Mouse (Mus musculus) MEL (cell line): ENCODE results near the gene Zscan2. TPM values are rescaled to one million over a fixed set of nuclear protein-coding genes. Genes with fewer than 3 reads are reported as not detected.

Source experiments
- DNase-seq: peaks from one replicate; pipeline ENCODE4 v3.0.0; 2011; ENCODE audit warnings: low read depth, low spot score
- H3K27ac ChIP-seq: 2 replicates; pipeline ENCODE4 v1.5.1; 2012; ENCODE audit warnings: low read depth, mild to moderate bottlenecking, control low read depth, low read length, moderate library complexity; ENCODE audit not compliant: control insufficient read depth
- H3K27me3 ChIP-seq, 2 experiments: fragments of 150-350 bp in 1 of 2; sonication (generic) in 1 of 2; 2 replicates each; pipeline ENCODE4 v1.6.1; 2012; ENCODE audit warnings: low read length in 2 of 2, mild to moderate bottlenecking in 2 of 2, improper control_type of control experiment in 1 of 2, moderate library complexity in 1 of 2; ENCODE audit not compliant: insufficient read depth in 2 of 2, control insufficient read depth in 1 of 2
- H3K36me3 ChIP-seq, 2 experiments: 2 replicates each; pipeline ENCODE4 v1.6.1; 2012 to 2014; ENCODE audit warnings: low read length in 2 of 2, improper control_type of control experiment in 1 of 2, inconsistent platforms in 1 of 2, mild to moderate bottlenecking in 1 of 2; ENCODE audit not compliant: insufficient read depth in 2 of 2, control insufficient read depth in 1 of 2
- H3K4me1 ChIP-seq, 2 experiments: fragments of 150-350 bp in 1 of 2; sonication (generic) in 1 of 2; 2 replicates each; pipeline ENCODE4 v1.6.1; 2012; ENCODE audit warnings: low read length in 2 of 2, improper control_type of control experiment in 1 of 2, mild to moderate bottlenecking in 1 of 2; ENCODE audit not compliant: insufficient read depth in 2 of 2, control insufficient read depth in 1 of 2
- H3K4me3 ChIP-seq, 2 experiments: fragments of 150-350 bp in 1 of 2; sonication (generic) in 1 of 2; 2 replicates each; pipeline ENCODE4 v1.5.1; 2012; ENCODE audit warnings: low read depth in 2 of 2, low read length in 2 of 2, mild to moderate bottlenecking in 2 of 2, moderate library complexity in 2 of 2, control low read depth in 1 of 2, improper control_type of control experiment in 1 of 2; ENCODE audit not compliant: control insufficient read depth in 1 of 2, insufficient read depth in 1 of 2
- H3K79me2 ChIP-seq: 2 replicates; pipeline ENCODE4 v1.6.1; 2012; ENCODE audit warnings: mild to moderate bottlenecking, low read length, moderate library complexity; ENCODE audit not compliant: control insufficient read depth, poor library complexity, insufficient read depth
- H3K9ac ChIP-seq: 2 replicates; pipeline ENCODE4 v1.6.1; 2012; ENCODE audit warnings: low read depth, mild to moderate bottlenecking, control low read depth, low read length, moderate library complexity; ENCODE audit not compliant: control insufficient read depth, poor library complexity, severe bottlenecking
- H3K9me3 ChIP-seq: fragments of 150-350 bp; sonication (generic); replicated peaks from 2 replicates; pipeline ENCODE4 v1.6.1; 2012; ENCODE audit warnings: mild to moderate bottlenecking, low read length, improper control_type of control experiment, moderate library complexity; ENCODE audit not compliant: insufficient read depth
- ELF1 ChIP-seq: IDR thresholded peaks from 2 replicates; pipeline ENCODE4 v1.6.1; 2014; ENCODE audit warnings: low read depth, mild to moderate bottlenecking, inconsistent platforms, low read length, improper control_type of control experiment, moderate library complexity
- JUND ChIP-seq: IDR thresholded peaks from 2 replicates; pipeline ENCODE4 v1.6.1; 2011; ENCODE audit warnings: low read depth, mild to moderate bottlenecking, improper control_type of control experiment, low read length
- KAT2A ChIP-seq: conservative IDR thresholded peaks from 2 replicates; pipeline ENCODE4 v1.6.1; 2012; ENCODE audit warnings: low read depth, low read length, improper control_type of control experiment, inconsistent platforms
- MAX ChIP-seq: IDR thresholded peaks from 2 replicates; pipeline ENCODE4 v1.6.1; 2011; ENCODE audit warnings: low read length, improper control_type of control experiment
- MAZ ChIP-seq: IDR thresholded peaks from 2 replicates; pipeline ENCODE4 v1.6.1; 2012; ENCODE audit warnings: low read depth, mild to moderate bottlenecking, inconsistent platforms, low read length, improper control_type of control experiment
- NRF1 ChIP-seq: IDR thresholded peaks from 2 replicates; pipeline ENCODE4 v1.6.1; 2014; ENCODE audit warnings: low read depth, mild to moderate bottlenecking, inconsistent platforms, low read length, improper control_type of control experiment, moderate library complexity; ENCODE audit not compliant: poor library complexity, insufficient read depth, severe bottlenecking
- POLR2AphosphoS5 ChIP-seq: IDR thresholded peaks from 2 replicates; pipeline ENCODE4 v1.6.1; 2012; ENCODE audit warnings: low read depth, borderline replicate concordance, mild to moderate bottlenecking, inconsistent platforms, low read length, moderate library complexity, mixed read lengths
- SIN3A ChIP-seq: IDR thresholded peaks from 2 replicates; pipeline ENCODE4 v1.6.1; 2012; ENCODE audit warnings: low read length, improper control_type of control experiment, inconsistent platforms
- TBP ChIP-seq: IDR thresholded peaks from 2 replicates; pipeline ENCODE4 v1.8.0; 2011; ENCODE audit warnings: low read depth, low read length, improper control_type of control experiment
- UBTF ChIP-seq: IDR thresholded peaks from 2 replicates; pipeline ENCODE4 v1.6.1; 2012; ENCODE audit warnings: low read depth, mild to moderate bottlenecking, inconsistent platforms, low read length, improper control_type of control experiment, moderate library complexity, borderline replicate concordance; ENCODE audit not compliant: insufficient read depth
- USF2 ChIP-seq, 2 experiments: IDR thresholded peaks; 2 replicates each; pipeline ENCODE4 v1.6.1; 2011 to 2012; ENCODE audit warnings: improper control_type of control experiment in 2 of 2, low read length in 2 of 2, borderline replicate concordance in 1 of 2, inconsistent platforms in 1 of 2, low read depth in 1 of 2, mild to moderate bottlenecking in 1 of 2; ENCODE audit not compliant: insufficient read depth in 1 of 2
- ZC3H11A ChIP-seq: IDR thresholded peaks from 2 replicates; pipeline ENCODE4 v1.6.1; 2012; ENCODE audit warnings: low read depth, mild to moderate bottlenecking, inconsistent platforms, low read length, improper control_type of control experiment
- ZMIZ1 ChIP-seq: IDR thresholded peaks from 2 replicates; pipeline ENCODE4 v1.6.1; 2012; ENCODE audit warnings: low read depth, mild to moderate bottlenecking, inconsistent platforms, low read length, improper control_type of control experiment, moderate library complexity
- polyA plus RNA-seq, 2 experiments: library from polyadenylated mRNA; stranded (reverse) in 1 of 2; unstranded in 1 of 2; fragments of >175 nt in 1 of 2; fragments of >200 nt in 1 of 2; gene quantifications; 2 replicates each; pipeline versions ENCODE4 v1.2.1 to v1.2.4; 2012; ENCODE audit warnings: low replicate concordance in 2 of 2, low read depth in 1 of 2; ENCODE audit not compliant: insufficient read length in 2 of 2, insufficient read depth in 1 of 2, missing spikeins in 1 of 2
- total RNA-seq: library from RNA; depleted of rRNA; stranded (reverse); fragments of 300-350 nt; gene quantifications from 2 replicates; pipeline ENCODE4 v1.2.3, GENCODE M21; 2012

The Zscan2 gene
- total and polyA plus RNA-seq, 3 experiments = 1.2 to 2.4 TPM; not detected in 1

GRCm38 (mm10) chr7:80844691-80845090, 16.0 kb upstream of the Zscan2 start:
- H3K36me3 ChIP-seq = peaks cover 0 to 17% of the 10 kb centered on the region in 2 experiments; a peak in 2 of 4 replicates
- TF ChIP-seq POLR2AphosphoS5 = no peak
- no peak for TF ChIP-seq TBP
- TF ChIP-seq SIN3A = no peak
- no peak for TF ChIP-seq MAZ

GRCm38 (mm10) chr7:80845621-80846279, 15.0 kb upstream of the Zscan2 start:
- DNase-seq = no peak
- Histone ChIP-seq H3K27me3 (no peaks in the 10 kb centered on the region), H3K9me3 (no peaks in the 10 kb centered on the region), H3K36me3 (peaks cover 0 to 11% of the 10 kb centered on the region in 2 experiments; a peak in 2 of 4 replicates), H3K4me3 (peak overlapping the region in 1 of 2 experiments; percentile 12; a peak in 1 of 4 replicates), H3K79me2 (no peaks in the 10 kb centered on the region), H3K9ac (no peak overlapping the region), H3K27ac (no peak overlapping the region), H3K4me1 (peaks cover under 1 to 19% of the 10 kb centered on the region in 2 experiments)
- no peak for TF ChIP-seq NRF1
- TF ChIP-seq JUND = no peak
- no peak for TF ChIP-seq USF2 (IDR thresholded peaks at IDR 0.05; ENCODE audit: borderline replicate concordance in 1 of 2, insufficient read depth in 1 of 2, low read depth in 1 of 2, low read length in 2 of 2)
- no peak for TF ChIP-seq MAX
- no peak for TF ChIP-seq ELF1
- TF ChIP-seq KAT2A = no peak
- TF ChIP-seq MAZ = no peak
- no peak for TF ChIP-seq ZMIZ1
- TF ChIP-seq ZC3H11A = no peak

More at GRCm38 (mm10) chr7:80844691-80845090, 16.0 kb upstream of the Zscan2 start:
- H3K79me2 ChIP-seq = no peaks in the 10 kb centered on the region
- no peak overlapping the region for H3K4me3 ChIP-seq
- no peak for DNase-seq
- H3K9me3 ChIP-seq = no peaks in the 10 kb centered on the region
- no peaks in the 10 kb centered on the region for H3K27me3 ChIP-seq
- no peak overlapping the region for H3K9ac ChIP-seq
- peaks cover 5 to 24% of the 10 kb centered on the region in 2 experiments for H3K4me1 ChIP-seq
- no peak overlapping the region for H3K27ac ChIP-seq

- TF ChIP-seq UBTF = no peak
Measured at GRCm38 (mm10) chr7:80846280-80846678, 14.4 kb upstream of the Zscan2 start.

More at GRCm38 (mm10) chr7:80846280-80846678, 14.4 kb upstream of the Zscan2 start:
- Histone ChIP-seq H3K9ac (peak overlapping the region; percentile 62), H3K4me1 (peaks cover 0 to 15% of the 10 kb centered on the region in 2 experiments; a peak in 3 of 4 replicates), H3K79me2 (no peaks in the 10 kb centered on the region), H3K27me3 (no peaks in the 10 kb centered on the region), H3K4me3 (peak overlapping the region; percentile 51 to 58), H3K36me3 (peaks cover 0 to 8% of the 10 kb centered on the region in 2 experiments; a peak in 2 of 4 replicates), H3K9me3 (no peaks in the 10 kb centered on the region), H3K27ac (no peak overlapping the region)
- DNase-seq = no peak
